Mouse (Mus musculus) telencephalon, adult 2 months (tissue): ENCODE measurements around the gene Vwa7.

Experiments
- DNase-seq: peaks from one replicate; pipeline ENCODE4 v3.0.0-alpha.2; 2011; ENCODE audit warnings: low read depth, low spot score

Vwa7 gene

DNA sequence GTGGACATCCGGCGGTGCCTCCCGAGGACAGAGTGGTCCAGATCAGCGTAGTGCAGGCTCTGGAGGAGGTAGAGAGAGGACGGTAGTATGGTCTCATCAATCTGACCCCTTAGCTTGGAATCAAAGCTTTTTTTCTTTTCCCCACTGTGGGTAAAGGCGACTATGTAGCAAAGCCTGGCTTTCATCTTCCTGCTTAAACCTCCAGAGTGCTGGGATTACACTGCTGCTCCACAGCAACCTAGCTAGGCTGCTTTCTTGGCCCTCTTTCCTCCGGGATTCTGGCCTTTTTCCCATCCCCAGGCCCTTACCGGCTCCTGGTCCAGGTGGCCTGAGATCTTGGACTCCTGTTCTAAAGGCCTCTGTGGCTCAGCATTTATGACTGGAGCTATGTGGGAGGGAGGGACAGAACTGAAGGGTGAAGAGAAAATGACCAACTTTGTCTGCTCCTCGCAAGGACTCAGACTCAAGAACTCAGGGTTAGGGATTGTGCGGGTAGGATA, 48.0 kb downstream of the Vwa7 start:
- no peak for DNase-seq

DNA sequence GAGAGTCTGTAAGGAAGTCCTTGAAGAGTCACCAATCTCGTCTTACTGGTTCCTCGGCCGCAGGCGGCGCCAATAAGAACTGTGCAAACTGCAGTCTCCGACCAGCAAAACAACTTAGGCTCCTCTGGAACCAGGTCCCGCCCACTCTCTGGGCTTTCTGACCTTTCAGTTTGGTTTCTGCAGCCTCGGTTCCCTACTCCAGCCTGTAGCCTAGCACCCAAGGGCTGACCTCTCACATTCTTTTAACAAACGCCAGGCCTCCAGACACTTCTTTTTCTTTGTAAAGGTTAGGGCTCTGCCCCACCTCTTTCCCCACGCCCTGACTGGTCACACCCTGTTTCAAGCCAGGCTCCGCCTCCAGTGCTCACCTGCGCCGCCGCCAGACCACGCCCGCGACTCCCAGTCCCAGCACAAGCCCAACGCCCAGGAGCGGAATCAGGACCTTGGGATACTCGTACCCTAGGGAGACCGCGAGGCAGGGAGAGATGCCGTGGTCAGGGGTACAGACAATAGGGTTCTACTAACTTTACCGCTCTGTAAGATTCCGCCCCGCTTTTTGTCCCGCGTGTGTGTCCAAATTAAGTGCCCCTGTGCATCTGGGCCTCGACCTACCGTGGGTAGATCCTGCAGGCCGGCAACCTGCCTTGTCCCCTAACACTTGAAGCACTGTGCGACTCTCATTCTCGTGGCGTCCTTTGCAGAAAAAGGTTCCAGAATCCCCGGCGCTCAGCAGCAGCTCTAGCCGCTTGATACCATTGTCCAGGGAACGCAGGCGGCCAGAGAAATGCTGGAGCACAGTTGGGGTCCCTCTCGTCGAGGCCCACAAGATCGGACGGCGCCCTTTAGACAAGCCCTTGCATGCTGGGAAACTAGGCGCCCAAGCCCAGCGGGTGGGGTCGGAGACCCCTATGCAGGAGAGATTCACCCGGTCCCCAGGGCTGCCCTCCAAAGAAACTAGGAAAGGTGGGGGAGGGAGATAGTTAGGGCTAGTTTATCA, 48.9 kb downstream of the Vwa7 start, which contains the start of gene Ly6g6c:
Ly6g6c (plus strand) TSS at position 438 of the 997 bp plus-strand sequence.
- no peak for DNase-seq

- DNase-seq, result no peak
Measured at GRCm38 (mm10) chr17:35066084-35066483, 49.7 kb downstream of the Vwa7 start, which contains the start of gene Mpig6b. Gene Mpig6b, minus strand, starts transcription at chr17:35066184.

- no peak for DNase-seq
Measured at GRCm38 (mm10) chr17:35068213-35068914, 52.0 kb downstream of the Vwa7 start.

- DNase-seq, result no peak
Measured at GRCm38 (mm10) chr17:35070556-35071229, 54.3 kb downstream of the Vwa7 start.

DNA sequence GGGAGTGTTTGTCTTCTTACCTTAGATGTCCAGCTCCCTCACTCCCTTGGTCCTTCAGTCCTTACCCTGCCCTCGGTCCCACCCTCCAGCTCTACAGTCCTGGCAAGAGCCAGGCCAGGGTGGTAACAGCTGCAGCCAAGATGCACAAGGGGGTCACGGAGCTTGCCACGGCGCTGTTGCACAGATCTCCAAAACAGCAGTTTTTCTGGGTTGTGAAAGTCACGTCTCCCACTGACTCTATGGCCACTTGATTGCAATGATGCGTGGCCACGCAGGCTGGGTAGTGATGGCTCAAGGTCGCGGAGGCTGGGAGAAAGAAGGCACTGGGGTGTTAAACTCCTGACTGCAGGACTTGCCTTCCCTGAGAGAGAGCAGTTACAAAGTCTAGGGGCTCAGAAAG, 55.1 kb downstream of the Vwa7 start:
- DNase-seq, result no peak

- no peak for DNase-seq
Measured at GRCm38 (mm10) chr17:35074097-35074496, 57.7 kb downstream of the Vwa7 start.
